Comparison of ENCODE assay signal across 19 mouse cellular contexts in genomic region chr12:102618085-102618484, GRCm38 (mm10).
DNase-seq lines count a peak whose midpoint lies in the region; ATAC-seq and TF ChIP-seq lines count a peak whose summit lies in the region.
"Had no signal": no experiment of that assay in that cellular context is flagged by ENCODE, and none has a peak within 500 bp of the region (broad histone marks: within the 10 kb centered on the region; RNA-seq: fewer than 3 reads in every experiment).

No protein-coding gene starts in this region.

- ATAC-seq in forebrain, embryonic 14.5 days: no peak
- no peak for ATAC-seq in forebrain, embryonic 12.5 days (ENCODE audit: low FRiP score)
- ATAC-seq: lung, postnatal 0 days had no signal

- no peaks in the 10 kb centered on the region for H3K9me3 ChIP-seq in forebrain, embryonic 14.5 days (replicated peaks; ENCODE audit: control insufficient read depth, low read length)
- H3K9me3 ChIP-seq in forebrain, embryonic 12.5 days: no peaks in the 10 kb centered on the region
- H3K9me3 ChIP-seq: embryonic facial prominence, embryonic 13.5 days; heart, embryonic 13.5 days; megakaryocyte, embryonic 14.5 days had no signal

- no peak overlapping the region for H3K4me2 ChIP-seq in forebrain, embryonic 14.5 days (ENCODE audit: low read length)
- H3K4me2 ChIP-seq in forebrain, embryonic 12.5 days: no peak overlapping the region
- H3K4me2 ChIP-seq: embryonic facial prominence, embryonic 13.5 days; heart, embryonic 13.5 days had no signal

- no peak overlapping the region for H3K4me3 ChIP-seq in forebrain, embryonic 14.5 days (ENCODE audit: low read depth, low read length)
- no peak overlapping the region for H3K4me3 ChIP-seq in forebrain, embryonic 12.5 days (replicated peaks)
- no peak overlapping the region for H3K4me3 ChIP-seq in layer of hippocampus, adult 2 months
- H3K4me3 ChIP-seq in small intestine, adult 2 months (ENCODE audit: low read depth, low read length): 0 out of 2 replicates have a peak overlapping the region, but pooled peaks have one; percentile 4
- H3K4me3 ChIP-seq: embryonic facial prominence, embryonic 13.5 days; heart, embryonic 13.5 days; megakaryocyte, embryonic 14.5 days had no signal

- DNase-seq in forebrain, embryonic 14.5 days (ENCODE audit: low spot score): no peak
- DNase-seq in layer of hippocampus, adult 2 months (ENCODE audit: low spot score in 2 of 2): no peak
- DNase-seq in layer of hippocampus, adult 11-12 months (ENCODE audit: low spot score): no peak
- peak; percentile 30 to 42 for DNase-seq in adrenal gland, postnatal 36 days
- DNase-seq in retina, postnatal 1 day: no peak
- DNase-seq: cerebellum, adult 18-20 months; gastrocnemius, postnatal 36 days; kidney, adult 18-20 months; kidney, postnatal 4 days; layer of hippocampus, postnatal 36 days; left cerebral cortex, postnatal 4 days; thymus, postnatal 4 days had no signal

- no peak for TF ChIP-seq POLR2A in small intestine, adult 2 months (IDR thresholded peaks at IDR 0.05; ENCODE audit: low read depth, low read length)

- no peak for TF ChIP-seq CTCF in layer of hippocampus, adult 2 months (conservative IDR thresholded peaks at IDR 0.05)
- TF ChIP-seq CTCF in small intestine, adult 2 months (IDR thresholded peaks at IDR 0.05; ENCODE audit: extremely low read depth, insufficient read length, insufficient replicate concordance, low read depth, low read length): no peak

- 62% methylated on average over 9 of the region's 9 CpGs for WGBS in forebrain, embryonic 14.5 days
- 65% methylated on average over 9 of the region's 9 CpGs for WGBS in forebrain, embryonic 12.5 days
- WGBS in small intestine, adult 2 months: 24% methylated on average over 9 of the region's 9 CpGs

- 0 out of 2 replicates have a peak, but pooled peaks cover 5% of the 10 kb centered on the region for H3K36me3 ChIP-seq in forebrain, embryonic 14.5 days (ENCODE audit: control insufficient read depth, insufficient read depth, low read length)
- H3K36me3 ChIP-seq in forebrain, embryonic 12.5 days (replicated peaks): 0 out of 2 replicates have a peak, but pooled peaks cover 4% of the 10 kb centered on the region
- H3K36me3 ChIP-seq in small intestine, adult 2 months (ENCODE audit: control insufficient read depth, insufficient read depth, low read length): peaks cover 27% of the 10 kb centered on the region
- H3K36me3 ChIP-seq: heart, embryonic 13.5 days had no signal

- no peak overlapping the region for H3K9ac ChIP-seq in forebrain, embryonic 14.5 days (ENCODE audit: low read length)
- H3K9ac ChIP-seq in forebrain, embryonic 12.5 days: no peak overlapping the region
- H3K9ac ChIP-seq: embryonic facial prominence, embryonic 13.5 days; heart, embryonic 13.5 days; liver, embryonic 14.5 days had no signal

- H3K27ac ChIP-seq in forebrain, embryonic 14.5 days (ENCODE audit: low read depth, low read length): peak overlapping the region; percentile 14; the same call in 1 of the 2 replicates
- H3K27ac ChIP-seq in forebrain, embryonic 12.5 days: no peak overlapping the region
- H3K27ac ChIP-seq in layer of hippocampus, adult 2 months: peak overlapping the region; percentile 11; the same call in 1 of the 2 replicates
- H3K27ac ChIP-seq in small intestine, adult 2 months (ENCODE audit: insufficient read depth, low read depth, low read length): peak overlapping the region; percentile 88
- H3K27ac ChIP-seq: embryonic facial prominence, embryonic 13.5 days; heart, embryonic 13.5 days; liver, embryonic 14.5 days had no signal

- H3K4me1 ChIP-seq in forebrain, embryonic 14.5 days (ENCODE audit: control insufficient read depth, insufficient read depth, low read length): peaks cover 3% of the 10 kb centered on the region; the same call in 1 of the 2 replicates
- peaks cover 17% of the 10 kb centered on the region for H3K4me1 ChIP-seq in forebrain, embryonic 12.5 days
- H3K4me1 ChIP-seq in small intestine, adult 2 months (ENCODE audit: control insufficient read depth, insufficient read depth, insufficient read length, low read length): peaks cover 64% of the 10 kb centered on the region

- H3K27me3 ChIP-seq in forebrain, embryonic 14.5 days (replicated peaks; ENCODE audit: control insufficient read depth, insufficient read depth, low read length): no peaks in the 10 kb centered on the region
- H3K27me3 ChIP-seq in forebrain, embryonic 12.5 days: no peaks in the 10 kb centered on the region
- H3K27me3 ChIP-seq in small intestine, adult 2 months (ENCODE audit: control insufficient read depth, insufficient read depth, low read length): no peaks in the 10 kb centered on the region
- H3K27me3 ChIP-seq: embryonic facial prominence, embryonic 13.5 days; heart, embryonic 13.5 days; megakaryocyte, embryonic 14.5 days had no signal

Comparison
In these comparisons a context has a peak if more than half of its experiments do, and no peak if none do; other contexts are left out.
1. DNase-seq: peak in adrenal gland, postnatal 36 days (2 of 2); none in forebrain, embryonic 14.5 days (single experiment), layer of hippocampus, adult 2 months (0 of 2), layer of hippocampus, adult 11-12 months (single experiment) and retina, postnatal 1 day (single experiment).